Mouse (Mus musculus) c-Kit-positive CD71-negative TER-119-negative erythroid progenitor cells, embryonic 14.5 days (primary cell): ENCODE results near the gene Lingo2.

Experiments used
- DNase-seq: peaks from one replicate; pipeline ENCODE4 v3.0.0-alpha.2; 2013; ENCODE audit warnings: low read depth

Lingo2 gene

DNA sequence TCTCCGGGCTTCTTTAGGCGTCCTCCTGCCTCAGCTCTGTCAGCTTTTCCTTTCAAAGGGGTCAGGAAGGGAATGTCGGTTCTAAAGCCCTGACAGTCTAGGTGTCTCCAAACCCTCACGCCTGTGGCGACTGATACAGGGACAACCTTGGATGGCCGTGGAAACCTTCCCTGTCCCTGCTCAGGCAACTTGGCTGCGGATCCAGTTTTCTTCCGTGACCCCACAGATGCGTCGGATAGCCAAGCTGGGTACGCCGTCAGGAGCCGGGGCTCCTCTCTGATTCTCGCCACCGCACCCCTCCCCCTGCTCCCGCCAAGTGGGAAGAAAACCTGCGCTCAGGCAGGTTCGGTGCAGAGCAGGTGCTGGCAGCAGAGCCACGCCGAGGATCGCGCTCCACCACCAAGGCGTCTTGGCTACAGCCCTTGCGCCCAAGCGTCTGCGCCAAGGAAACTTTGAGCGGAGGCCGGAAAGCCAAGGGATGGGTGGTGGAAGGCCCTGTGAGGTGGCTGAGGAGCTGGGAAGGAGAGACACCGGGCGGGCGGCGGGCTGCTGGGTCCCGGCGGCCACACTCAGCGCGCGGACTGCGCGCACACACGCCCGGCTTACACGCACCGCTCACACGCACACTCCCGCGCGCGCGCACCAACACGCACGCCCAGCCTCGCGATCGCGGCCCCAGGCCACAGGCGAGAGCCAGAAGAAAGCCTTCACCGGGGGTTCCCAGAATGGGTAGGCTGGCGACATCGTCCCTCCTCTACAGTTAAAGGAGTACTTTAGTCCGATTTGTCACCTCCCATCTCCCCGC lies at the start of gene Lingo2:
Gene Lingo2, minus strand, starts transcription at position 598 of the 805 bp plus-strand sequence.
- DNase-seq, result no peak

DNA sequence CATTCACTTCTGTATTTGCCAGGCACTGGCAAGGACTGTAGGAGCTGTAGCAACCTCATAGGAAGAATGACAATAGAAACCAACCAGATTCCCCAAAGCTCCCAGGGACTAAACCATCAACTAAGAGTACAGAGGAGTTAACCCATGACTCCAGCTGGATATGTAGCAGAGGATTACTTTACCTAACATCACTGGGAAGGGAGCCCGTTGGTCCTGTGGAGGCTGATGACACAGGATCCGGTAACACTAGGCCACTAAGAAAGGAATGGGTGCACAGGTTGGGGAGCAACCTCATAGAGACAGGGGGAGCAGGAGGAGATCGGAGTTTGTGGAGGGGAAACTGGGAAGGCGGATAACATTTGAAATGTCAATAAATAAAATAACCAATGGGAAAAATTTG lies 21.8 kb upstream of the Lingo2 start:
- DNase-seq, result no peak

DNA sequence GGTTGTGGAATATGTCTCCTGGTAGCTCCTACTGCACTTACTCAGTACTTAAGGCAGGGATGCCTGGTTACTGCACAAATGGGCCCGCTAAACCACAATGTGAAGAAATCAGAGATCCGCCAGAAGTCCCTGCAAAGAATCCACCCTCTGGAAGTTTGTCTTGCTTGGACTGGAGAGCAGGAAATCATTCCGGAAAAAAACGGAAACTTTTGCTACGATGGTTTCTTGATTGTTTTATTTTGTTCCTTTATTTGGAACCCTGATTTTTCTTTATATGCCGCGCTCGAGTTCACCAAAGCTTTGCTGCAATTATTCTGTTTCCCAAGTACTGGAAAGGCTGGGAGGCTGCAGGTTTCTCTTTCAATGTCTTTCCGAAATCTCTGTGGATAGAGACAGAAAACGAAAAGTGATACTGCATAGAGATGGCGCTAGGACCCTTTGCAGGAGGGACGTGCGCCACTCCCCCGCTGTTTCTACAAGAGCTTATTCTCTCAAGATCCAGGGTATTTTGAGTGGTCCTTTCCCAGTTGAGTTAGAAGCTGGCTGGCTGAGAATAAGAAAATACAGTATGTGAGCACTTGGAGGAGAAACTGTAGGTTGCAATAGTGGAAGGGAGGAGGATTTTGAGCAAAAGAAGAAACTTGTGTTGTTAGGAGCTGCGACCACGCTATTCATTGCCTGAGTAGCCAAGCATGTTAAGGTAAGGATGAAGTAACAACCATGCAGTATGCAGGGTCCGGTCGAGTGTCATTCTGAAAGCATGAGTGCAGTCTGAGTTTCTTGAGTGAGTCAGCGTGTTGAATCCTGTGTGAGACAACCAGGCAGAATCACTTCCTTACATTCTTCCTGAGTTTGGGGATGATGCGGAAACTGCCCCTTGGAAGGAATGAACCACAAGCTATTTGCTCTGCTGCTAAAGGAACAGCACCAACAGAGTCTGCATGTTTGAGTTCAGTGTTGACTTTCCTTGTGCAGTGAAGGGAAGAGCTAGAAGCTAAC lies 1.2 kb upstream of the Lingo2 start:
- no peak for DNase-seq

DNA sequence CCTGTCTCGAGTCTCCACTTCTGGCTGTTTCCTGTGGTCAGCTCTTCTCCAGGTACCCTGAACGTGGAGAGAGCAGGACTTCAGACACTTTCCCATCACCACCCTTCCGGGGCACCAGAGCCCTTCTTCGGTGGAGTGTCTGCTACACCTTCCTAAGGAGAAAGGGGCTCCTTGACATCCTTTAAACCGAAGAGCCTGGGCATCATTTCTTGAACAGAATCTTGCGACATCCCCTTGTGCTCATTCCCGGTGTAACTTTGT lies 338 bp upstream of the Lingo2 start:
- no peak for DNase-seq

DNA sequence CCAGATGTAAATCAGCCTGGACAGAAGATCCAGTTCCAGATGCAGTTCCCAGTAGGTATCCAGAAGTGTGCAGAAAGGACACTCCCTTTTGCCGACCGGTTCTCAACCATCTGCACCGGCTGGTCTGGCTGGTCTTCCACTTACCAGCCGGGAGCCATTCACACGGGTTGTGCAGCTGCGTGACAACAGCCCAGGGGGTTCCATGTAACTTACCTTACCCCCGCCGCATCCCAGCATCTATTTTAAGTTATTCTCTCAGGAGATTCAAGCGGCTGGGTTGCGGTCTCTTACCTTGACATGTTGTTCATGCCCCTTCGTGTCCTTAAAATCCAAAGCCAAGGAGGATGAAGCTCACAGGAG lies 777 bp downstream of the Lingo2 start:
- DNase-seq, result no peak

DNA sequence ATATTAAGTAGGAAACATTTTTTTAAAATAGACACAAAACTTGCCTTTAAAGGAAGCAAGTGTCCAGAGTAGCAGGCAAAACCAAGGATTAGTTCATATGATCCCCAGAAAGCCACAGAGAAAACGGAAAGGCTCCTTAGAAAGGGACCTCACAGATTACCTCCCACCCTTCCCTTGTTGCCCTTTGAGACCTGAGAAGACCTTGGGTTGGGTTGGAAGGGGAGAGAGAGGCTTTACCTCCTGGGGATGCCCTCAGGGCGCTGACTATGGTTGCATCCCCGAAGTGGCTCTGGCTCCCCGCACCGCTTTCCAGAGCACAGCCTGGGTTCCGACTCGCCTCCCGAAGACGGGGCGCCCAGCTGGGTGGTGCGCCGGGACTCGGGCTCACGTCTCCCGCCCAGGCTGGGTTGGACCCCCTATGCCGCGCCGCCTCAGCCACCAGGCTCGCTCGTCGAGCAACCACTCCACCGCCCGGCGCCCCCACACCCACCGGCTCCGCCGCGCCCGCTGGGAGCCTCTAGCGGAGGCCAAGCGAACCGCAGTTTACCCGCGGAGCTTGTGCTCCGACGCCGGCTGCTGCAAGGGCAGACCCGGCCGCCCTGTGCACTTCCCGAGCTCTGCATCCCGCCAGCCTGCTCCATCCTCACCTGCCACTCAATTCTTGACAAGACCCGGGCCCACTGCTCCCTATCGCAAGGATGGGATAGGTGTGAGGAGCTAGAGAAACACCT lies 1.4 kb downstream of the Lingo2 start:
- no peak for DNase-seq

DNA sequence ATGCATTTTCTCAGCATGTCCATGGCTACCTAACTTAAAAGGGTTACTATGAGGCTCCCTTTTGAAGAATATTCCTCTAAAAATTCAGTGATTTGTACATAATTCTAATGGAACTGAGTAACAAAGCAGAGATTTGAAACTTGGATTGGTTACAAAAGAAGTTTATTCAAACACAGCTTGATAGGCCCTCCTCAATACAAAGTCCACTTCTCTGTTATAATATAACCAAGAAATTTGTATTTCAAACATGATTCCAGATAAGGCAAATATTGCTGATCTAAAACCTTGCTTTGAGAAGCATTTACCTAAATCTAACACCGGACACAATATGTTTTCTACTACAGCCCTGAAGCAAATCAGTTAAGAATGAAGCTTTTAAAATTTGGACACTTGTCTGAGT lies 60.7 kb downstream of the Lingo2 start:
- no peak for DNase-seq

DNA sequence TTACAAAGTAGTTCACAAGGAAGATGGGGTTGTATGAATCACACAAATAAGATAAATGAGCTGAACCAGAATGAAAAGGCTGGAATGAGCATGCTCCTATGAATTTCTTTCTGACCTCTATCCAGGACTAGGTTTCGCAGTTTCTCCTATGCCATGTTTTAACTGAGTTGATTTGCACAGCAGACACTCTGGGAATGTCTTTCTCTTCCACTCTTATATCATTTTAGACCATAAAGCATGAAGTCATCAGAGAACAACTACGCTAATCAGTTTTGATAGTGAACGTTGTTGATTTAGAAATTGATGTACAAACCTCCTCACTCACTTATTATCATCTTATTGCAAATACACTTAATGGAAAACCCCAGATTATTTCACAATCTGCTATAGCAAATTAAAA lies 61.2 kb downstream of the Lingo2 start:
- no peak for DNase-seq

DNA sequence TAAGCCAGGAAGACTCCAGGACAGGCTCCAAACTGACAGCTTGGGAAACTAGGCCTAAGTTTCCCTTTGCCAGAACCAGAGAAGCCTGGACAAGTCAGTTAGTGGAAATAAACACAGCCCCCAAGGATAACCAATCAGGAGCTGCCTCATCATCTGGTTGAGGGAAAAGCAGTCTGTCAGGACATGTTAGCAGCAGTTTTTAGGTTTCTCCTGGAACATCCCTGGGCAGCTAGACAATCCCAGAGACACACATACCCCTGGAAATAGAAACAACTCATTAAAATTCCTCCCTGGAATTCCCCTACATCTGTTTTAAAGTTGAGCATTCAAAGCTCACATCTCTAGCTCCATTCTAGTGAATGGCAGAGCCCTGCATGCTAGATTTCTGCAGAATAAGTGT lies 76.8 kb downstream of the Lingo2 start:
- DNase-seq, result no peak

DNA sequence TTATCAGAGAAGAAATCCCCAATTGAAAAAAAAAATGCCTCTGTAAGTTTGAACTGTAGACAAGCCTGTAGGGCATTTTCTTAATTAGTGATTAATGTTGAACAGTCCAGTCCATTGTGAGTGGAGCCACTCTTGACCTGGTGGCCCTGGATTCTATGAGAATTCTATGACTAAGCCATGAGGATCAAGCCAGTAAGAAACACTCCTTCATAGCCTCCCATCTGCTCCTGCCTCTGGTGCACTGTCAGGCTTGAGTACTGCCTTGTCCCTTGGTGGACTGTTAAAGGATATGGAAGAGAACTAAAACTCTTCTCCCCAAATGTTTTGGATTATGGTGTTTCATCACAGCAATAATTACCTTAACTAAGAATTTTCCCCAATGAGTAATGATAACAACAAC lies 126.6 kb downstream of the Lingo2 start:
- DNase-seq, result no peak

DNA sequence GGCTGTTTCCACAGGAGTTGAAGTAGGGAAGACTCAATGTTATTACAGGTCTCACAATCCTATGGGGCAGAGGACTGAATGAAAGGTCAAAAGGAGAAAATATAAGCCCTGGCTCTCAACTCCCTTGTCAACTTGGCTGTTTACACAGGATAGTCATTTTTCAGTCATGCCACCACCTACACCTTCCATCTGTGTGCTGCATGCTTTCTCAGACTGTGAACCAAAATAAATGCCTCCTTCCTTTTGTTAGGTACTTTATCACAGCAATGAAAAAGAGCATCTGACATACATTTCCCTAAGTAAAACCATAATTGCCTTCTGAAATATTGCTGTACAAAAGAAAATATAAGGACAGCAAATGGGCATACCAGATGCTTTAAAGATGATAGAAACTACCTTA lies 129.6 kb downstream of the Lingo2 start:
- DNase-seq, result no peak

DNA sequence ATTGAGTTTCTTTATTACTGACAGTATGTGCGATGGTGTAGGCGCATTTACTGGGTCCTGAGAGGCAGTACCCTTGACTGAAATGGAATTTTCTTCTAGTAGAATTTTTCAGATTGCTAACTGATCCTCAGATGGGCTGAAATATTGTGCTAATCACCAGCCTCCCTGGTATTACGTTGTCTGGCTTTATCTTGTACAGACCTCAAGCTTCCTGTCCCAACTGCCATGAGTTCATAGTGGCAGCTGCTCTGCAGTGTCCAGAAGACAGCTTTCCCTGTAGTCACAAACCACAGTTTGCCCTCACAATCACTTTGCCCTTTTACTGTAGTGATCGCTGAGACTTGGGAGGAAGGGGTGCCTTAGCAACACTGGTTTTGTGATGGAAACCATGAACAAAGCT lies 176.5 kb downstream of the Lingo2 start:
- no peak for DNase-seq

DNA sequence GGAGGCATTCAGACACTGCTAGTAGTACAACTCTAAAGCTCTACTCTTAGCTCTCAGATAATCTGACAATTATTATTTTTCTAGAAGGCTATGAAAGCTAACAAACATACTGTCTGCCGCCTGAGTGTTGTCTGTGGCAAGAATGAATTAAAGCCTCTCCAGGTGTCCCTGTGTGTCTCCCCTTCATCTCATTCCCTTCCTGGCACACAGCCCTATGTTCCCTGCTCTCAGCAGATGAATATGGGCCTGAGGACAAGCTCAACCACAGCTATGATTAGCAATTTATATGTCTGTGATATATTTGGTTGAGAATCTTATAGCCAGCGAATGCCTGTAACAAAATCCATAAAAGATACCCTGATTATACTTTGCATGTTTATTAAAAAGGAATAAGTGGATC lies 220.9 kb downstream of the Lingo2 start:
- no peak for DNase-seq

DNA sequence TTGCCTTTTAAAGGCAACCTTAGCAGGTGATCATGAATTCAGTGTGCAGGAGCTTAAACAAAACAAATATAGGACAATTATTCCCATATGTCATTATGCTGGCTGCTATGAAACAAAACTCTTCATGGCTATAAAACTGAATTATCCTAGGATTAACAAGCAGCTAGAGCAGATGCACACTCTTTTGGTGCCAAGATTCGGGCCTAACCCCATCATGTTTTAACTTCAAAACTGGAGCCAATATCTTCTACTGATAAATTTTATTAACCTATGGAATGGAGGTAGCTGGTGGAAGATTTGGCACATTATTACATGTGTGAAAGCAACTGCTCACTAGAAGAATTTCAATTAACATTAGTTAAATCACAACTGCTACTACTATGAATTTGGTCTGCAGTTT lies 235.1 kb downstream of the Lingo2 start:
- no peak for DNase-seq

DNA sequence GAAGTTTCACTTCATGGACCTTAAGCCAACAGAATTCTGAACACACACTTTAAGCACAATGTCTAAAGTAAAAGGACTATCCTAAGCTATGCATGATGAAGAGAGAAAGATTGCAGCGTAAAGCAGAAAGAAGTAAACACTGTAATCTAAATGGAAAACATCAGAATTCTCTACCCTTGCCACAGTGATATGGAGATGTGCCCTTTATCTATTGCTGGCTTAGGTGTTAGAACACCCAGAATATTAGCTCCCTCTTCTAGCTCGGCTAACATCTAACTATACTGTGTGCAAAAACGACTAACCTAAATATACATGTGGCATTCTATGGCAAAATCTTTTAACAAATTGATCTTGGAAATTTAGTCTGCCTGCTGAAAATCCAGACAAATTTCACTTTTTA lies 252.7 kb downstream of the Lingo2 start:
- no peak for DNase-seq

DNA sequence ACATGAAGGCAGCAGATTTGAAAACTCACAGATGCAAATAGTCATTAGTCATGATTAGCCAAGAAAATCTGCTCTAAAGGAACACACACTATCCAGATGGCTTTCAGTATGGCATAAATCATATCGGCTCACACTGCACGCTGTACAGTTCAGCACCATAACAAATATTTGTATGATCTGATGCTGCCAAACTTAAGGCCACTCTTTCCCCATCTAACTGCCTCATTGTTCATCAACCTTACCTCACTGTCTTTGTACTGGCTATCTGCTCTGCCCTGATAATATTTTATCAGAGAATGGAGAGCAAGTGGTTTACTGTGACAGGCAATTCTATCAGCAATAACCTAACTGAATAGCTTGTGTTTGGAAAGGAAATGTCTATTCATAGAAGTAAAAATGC lies 254.7 kb downstream of the Lingo2 start:
- no peak for DNase-seq

DNA sequence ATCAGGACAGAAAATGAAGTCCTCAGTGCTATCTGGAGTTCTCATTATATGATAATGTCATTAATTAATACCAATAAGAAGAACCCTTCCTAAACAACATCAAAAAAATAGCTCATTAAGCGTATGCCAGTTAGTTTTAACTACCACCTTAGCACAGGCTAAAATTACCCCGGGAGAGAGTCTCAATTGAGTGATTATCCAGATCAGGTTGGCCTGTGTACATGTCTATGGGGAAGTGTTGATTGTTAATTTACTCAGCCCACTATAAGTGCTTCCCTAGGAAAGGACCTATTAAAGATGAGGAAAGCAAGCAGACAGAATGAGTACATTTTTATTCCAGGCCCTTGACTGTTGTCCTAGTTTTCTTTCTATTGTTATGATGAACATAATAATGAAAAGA lies 291.6 kb downstream of the Lingo2 start:
- no peak for DNase-seq

DNA sequence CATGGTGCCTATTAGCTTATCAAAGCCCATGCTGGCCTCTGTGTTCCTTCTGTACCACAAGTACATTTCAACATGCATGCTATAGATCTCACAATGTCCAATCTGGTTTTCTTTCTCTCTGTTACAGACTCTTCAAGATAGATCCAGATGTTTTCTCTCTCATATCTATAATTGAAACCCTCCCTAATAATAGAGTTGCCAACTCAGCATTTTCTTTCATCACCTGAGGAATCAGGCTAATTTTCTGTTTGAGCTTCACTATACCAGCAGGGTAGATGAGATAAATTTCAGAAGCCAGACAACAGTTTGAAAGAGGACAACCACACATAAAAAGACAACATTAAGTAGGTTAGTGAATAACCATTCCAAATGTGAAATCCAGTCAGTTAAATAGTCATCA lies 303.8 kb downstream of the Lingo2 start:
- DNase-seq, result no peak

DNA sequence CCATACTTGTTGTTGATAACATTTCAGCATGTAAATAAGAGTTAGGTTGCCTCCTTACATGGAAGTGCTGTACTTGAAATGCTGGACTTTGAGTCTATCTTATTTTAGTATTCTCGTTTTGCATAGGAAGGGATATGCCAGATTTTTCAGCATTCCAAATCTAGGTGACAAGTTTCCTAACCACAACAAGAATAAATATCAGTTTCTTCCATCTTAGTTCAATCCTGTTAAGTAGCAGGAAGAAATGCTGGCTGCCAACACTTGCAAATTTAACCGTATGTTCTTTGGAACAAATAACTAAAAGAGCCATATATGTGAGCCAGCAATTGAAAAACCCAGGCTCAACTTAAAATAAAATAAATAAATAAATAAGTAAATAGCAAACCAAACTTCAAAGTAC lies 315.9 kb downstream of the Lingo2 start:
- DNase-seq, result no peak

DNA sequence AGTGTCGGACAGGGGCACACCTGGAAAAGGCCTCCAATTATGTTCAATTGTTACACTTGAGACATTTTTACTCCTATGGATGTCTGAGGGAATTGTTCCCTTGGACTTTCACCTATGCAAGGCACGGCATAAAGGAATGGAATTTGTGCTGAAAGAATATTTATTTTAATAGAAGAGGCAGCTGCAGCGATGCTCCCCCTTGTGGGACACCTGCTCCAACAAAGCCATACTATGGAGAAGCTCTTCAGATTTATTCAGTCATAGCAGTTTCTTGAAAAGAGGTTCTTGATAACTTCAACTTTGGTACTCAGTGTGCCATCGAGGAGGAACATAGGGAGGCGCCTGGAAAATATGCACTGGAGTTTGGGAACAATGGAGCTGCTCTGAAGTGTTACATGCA lies 374.7 kb downstream of the Lingo2 start:
- no peak for DNase-seq

DNA sequence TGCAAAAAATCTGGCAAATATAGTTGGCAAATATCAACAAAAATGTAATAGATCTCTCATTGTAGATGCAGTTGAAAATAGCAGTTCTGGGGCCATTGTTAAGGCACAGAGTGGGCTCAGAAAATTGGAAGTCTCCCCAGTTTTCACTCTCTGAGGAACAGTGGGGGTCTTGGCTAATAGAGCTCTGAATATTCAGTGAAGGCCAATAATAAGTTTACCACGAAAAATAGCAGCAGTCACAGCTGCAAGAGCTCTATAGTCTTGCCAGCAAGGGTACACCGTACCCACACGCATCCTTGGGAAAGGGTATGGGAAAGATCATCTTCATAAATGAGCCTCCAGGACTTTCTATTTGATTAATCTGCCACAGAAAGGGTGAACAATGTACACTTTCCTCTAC lies 375.3 kb downstream of the Lingo2 start:
- DNase-seq, result no peak

DNA sequence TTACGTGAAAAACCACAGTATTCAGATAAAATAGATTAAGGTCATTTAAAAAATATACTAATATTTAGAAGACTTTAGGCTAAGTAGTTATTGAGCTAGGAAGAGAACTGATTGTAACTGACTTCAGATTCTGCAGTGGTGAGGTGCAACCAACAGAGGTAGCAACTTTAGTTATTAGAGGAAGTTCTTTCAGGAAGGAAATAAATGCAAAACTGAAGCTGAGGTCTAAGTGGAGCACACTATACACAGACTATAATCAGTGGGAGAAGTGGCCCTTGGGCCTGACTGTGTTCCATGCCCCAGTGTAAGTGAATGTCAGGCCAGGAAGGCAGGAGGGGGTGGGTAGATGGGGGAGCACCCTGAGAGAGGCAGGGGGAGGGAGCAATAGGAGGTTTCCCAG lies 385.0 kb downstream of the Lingo2 start:
- DNase-seq, result no peak

DNA sequence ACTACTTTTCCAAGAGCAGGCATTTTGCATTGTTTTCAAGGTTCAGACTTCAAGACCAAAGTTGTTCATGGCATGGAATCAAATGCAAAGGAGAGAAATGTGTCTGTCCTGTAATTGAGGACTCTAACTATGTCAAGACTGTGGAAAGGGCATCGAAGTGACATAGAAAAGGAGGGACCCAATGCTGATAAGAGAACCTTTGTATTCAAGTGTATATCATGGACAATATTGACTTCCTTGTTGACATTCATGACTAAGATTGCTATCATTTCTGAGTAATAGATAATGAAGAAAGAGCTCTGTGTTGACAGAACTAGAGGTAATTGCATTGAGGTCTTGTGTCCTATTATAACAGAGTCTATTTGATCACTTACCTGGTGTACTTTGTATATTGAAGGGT lies 390.6 kb downstream of the Lingo2 start:
- DNase-seq, result no peak
